Mouse (Mus musculus) neural tube, embryonic 14.5 days (tissue): Measurements from ENCODE around the gene Sppl3. TPM values are rescaled to one million over a fixed set of nuclear protein-coding genes. Genes with fewer than 3 reads are reported as not detected.

ENCODE experiments used
- ATAC-seq: fragments of 200-750 bp; cut with Nextera tagmentation; 2 replicates; pipeline ENCODE4 v1.8.0; 2017; ENCODE audit warnings: low read depth, mild to moderate bottlenecking, moderate TSS enrichment, moderate library complexity
- H3K27ac ChIP-seq: fragments of 300-500 bp; sonication (generic); 2 replicates; pipeline ENCODE4 v1.5.1; 2014; ENCODE audit warnings: low read depth, mild to moderate bottlenecking, control low read depth, low read length, moderate library complexity, mixed read lengths
- H3K27me3 ChIP-seq: fragments of 300-500 bp; sonication (generic); 2 replicates; pipeline ENCODE4 v1.6.1; 2014; ENCODE audit warnings: low read length; ENCODE audit not compliant: control insufficient read depth, insufficient read depth
- H3K36me3 ChIP-seq: fragments of 300-500 bp; sonication (generic); 2 replicates; pipeline ENCODE4 v1.6.1; 2014; ENCODE audit warnings: low read length, mixed read lengths; ENCODE audit not compliant: control insufficient read depth, insufficient read depth
- H3K4me1 ChIP-seq: fragments of 300-500 bp; sonication (generic); 2 replicates; pipeline ENCODE4 v1.6.1; 2014; ENCODE audit warnings: low read length; ENCODE audit not compliant: control insufficient read depth, insufficient read depth
- H3K4me2 ChIP-seq: fragments of 300-500 bp; sonication (generic); 2 replicates; pipeline ENCODE4 v1.6.1; 2014; ENCODE audit warnings: mild to moderate bottlenecking, low read depth, low read length, control low read depth
- H3K4me3 ChIP-seq: fragments of 300-500 bp; sonication (generic); 2 replicates; pipeline ENCODE4 v1.5.1; 2014; ENCODE audit warnings: low read depth, low read length, control low read depth, mixed read lengths
- H3K9ac ChIP-seq: fragments of 300-500 bp; sonication (generic); replicated peaks from 2 replicates; pipeline ENCODE4 v1.6.1; 2014; ENCODE audit warnings: low read depth, mild to moderate bottlenecking, control low read depth, low read length, mixed read lengths
- H3K9me3 ChIP-seq: fragments of 300-500 bp; sonication (generic); 2 replicates; pipeline ENCODE4 v1.6.1; 2016; ENCODE audit warnings: low read length; ENCODE audit not compliant: control insufficient read depth
- WGBS: fragments of 180-500 bp; shearing (Covaris S2); extraction: QIAGEN DNeasy Blood & Tissue Kit; methylation state at CpG from one replicate; pipeline ENCODE4 v1.1.7; 2014; 5-methylcytosine and 5-hydroxymethylcytosine counted together
- polyA plus RNA-seq: library from polyadenylated mRNA; unstranded; fragments of >200 nt; fragmentation: Nextera tagmentation; extraction: Ambion mirVana; gene quantifications from 2 replicates; pipeline ENCODE4 v1.2.1, GENCODE M21; 2014

Gene Sppl3
- polyA plus RNA-seq, 1 experiment from 2014 or later: 32.7 TPM

DNA sequence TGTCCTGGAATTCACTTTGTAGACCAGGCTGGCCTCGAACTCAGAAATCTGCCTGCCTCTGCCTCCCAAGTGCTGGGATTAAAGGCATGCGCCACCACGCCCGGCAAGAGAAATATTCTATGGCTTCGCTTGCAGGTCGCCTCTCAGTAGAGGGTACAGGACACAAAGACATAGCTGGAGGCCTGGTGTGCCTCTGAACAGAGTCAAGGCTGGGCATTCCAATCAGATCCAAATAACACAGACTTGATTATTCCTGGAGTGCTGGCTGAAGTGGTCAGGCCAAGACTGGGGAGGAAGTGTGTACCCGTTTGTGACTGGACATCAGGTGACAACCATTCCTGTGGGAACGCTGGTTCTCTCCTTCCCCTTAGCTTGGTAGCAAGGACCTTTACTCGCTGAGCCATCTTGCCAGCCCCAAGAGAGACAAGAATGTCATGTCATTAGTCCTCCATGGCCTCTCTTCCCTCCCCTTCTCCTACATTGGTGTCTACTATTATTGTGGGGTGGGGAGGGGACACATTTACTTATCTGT lies 131.3 kb downstream of the Sppl3 start:
- no peak for ATAC-seq
- 93% methylated on average over 9 of the region's 9 CpGs for WGBS
- no peaks in the 10 kb centered on the region for H3K9me3 ChIP-seq
- no peak overlapping the region for H3K4me3 ChIP-seq
- H3K9ac ChIP-seq: no peak overlapping the region
- peaks cover 17% of the 10 kb centered on the region; the same call in 1 of the 2 replicates for H3K36me3 ChIP-seq
- H3K4me2 ChIP-seq: no peak overlapping the region
- H3K27ac ChIP-seq: no peak overlapping the region
- no peaks in the 10 kb centered on the region for H3K4me1 ChIP-seq
- no peaks in the 10 kb centered on the region for H3K27me3 ChIP-seq

DNA sequence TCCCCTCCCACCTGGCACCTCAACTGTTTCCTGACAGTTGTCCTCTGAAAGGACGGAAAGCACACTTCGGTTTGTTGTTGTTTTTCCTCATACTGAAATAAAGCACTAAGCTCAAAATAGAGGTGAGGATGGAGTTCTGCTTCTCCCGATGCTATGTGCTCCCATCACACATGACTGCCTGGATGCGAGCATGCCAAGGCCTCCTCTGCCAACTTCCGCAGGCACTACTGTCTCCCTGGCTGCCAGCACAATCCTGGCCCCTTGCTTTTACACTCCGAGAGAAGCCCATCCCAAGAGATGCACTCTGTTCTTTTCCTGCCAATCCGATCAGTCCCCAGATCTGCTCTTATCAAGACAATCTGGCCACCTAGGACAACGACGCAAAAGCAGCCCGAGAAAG lies 132.6 kb downstream of the Sppl3 start:
- Histone ChIP-seq H3K9ac (no peak overlapping the region), H3K27me3 (no peaks in the 10 kb centered on the region), H3K4me2 (no peak overlapping the region), H3K4me1 (no peaks in the 10 kb centered on the region), H3K9me3 (no peaks in the 10 kb centered on the region), H3K27ac (no peak overlapping the region), H3K4me3 (no peak overlapping the region), H3K36me3 (peaks cover 20% of the 10 kb centered on the region)
- 81% methylated on average over 10 of the region's 10 CpGs for whole genome bisulfite sequencing
- ATAC-seq: no peak

DNA sequence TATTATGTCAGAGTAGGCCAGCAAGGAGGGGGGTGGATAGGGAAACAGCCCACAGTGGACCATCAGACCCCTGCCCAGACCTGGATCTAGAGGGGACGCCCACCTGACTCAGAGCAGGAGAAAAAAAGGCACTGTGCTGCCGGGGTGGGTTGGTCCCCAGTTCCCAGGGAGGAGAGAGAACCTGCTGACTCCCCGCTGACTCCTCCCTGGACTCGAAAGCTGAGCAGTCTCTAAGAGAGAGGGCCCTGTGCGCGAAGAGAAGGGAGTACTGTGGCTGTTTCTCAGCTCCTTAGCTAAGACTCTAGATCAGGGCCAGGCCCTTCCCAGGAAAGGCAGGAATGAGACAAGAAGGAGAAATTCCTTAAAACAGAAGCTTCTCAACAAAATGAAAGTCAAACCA lies 133.5 kb downstream of the Sppl3 start:
- no peak overlapping the region for H3K9ac ChIP-seq
- H3K27me3 ChIP-seq: no peaks in the 10 kb centered on the region
- no peak overlapping the region for H3K27ac ChIP-seq
- ATAC-seq: no peak
- 72% methylated on average over 6 of the region's 6 CpGs for WGBS
- H3K36me3 ChIP-seq: peaks cover 27% of the 10 kb centered on the region
- H3K9me3 ChIP-seq: no peaks in the 10 kb centered on the region
- H3K4me1 ChIP-seq: no peaks in the 10 kb centered on the region
- no peak overlapping the region for H3K4me2 ChIP-seq
- H3K4me3 ChIP-seq: no peak overlapping the region

DNA sequence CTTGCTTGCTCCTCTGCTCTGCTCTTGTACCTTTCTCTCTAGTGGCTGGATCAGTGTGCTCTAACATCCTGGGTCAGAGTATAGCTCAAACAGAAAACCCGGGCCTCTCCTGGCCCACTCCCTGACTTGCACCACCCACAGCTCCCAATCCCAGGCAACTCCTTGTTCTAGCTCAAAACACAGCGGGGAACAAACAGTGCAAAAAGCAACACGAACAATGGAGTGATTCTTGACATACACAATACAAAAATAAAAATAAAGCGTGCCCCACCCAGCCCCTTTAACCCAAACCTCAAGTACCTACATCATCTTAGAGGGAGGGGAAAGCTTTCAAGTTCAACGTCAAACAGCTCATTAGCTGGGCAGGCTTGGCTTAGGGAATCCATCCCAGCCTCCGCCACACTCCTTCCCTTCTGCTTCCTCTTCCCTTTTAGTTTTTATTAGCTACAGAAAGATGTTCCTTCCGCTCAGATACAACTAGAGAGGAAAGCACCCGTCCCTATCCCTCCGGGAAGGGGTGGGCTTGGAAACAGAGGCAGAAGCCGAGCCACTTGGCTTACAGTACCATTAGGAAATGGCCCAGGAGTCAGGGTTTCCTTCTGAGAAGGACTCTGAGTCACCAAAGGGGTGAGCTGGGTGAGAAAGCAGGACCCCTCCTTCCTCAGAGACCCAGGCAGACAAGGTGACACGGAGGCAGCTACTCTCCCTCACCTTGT lies 134.5 kb downstream of the Sppl3 start:
- 74% methylated on average over 11 of the region's 11 CpGs for WGBS
- no peak for ATAC-seq
- Histone ChIP-seq H3K4me2 (no peak overlapping the region), H3K4me1 (no peaks in the 10 kb centered on the region), H3K9me3 (no peaks in the 10 kb centered on the region), H3K36me3 (peaks cover 36% of the 10 kb centered on the region), H3K27ac (no peak overlapping the region), H3K9ac (no peak overlapping the region), H3K4me3 (no peak overlapping the region), H3K27me3 (no peaks in the 10 kb centered on the region)

GRCm38 (mm10) chr5:115145976-115146746 lies 135.2 kb downstream of the Sppl3 start:
- H3K27ac ChIP-seq: no peak overlapping the region

GRCm38 (mm10) chr5:115146747-115147130 lies 135.8 kb downstream of the Sppl3 start:
- no peak overlapping the region for H3K9ac ChIP-seq
- H3K9me3 ChIP-seq: no peaks in the 10 kb centered on the region
- H3K27ac ChIP-seq: no peak overlapping the region
- peaks cover 43% of the 10 kb centered on the region for H3K36me3 ChIP-seq
- H3K4me1 ChIP-seq: no peaks in the 10 kb centered on the region
- H3K4me3 ChIP-seq: no peak overlapping the region
- H3K27me3 ChIP-seq: no peaks in the 10 kb centered on the region
- no peak overlapping the region for H3K4me2 ChIP-seq
- ATAC-seq: no peak

More at GRCm38 (mm10) chr5:115145976-115146746, 135.2 kb downstream of the Sppl3 start:
- 92% methylated on average over 6 of the region's 6 CpGs for WGBS
- Histone ChIP-seq H3K9me3 (no peaks in the 10 kb centered on the region), H3K36me3 (peaks cover 43% of the 10 kb centered on the region), H3K4me1 (no peaks in the 10 kb centered on the region), H3K9ac (no peak overlapping the region), H3K4me2 (no peak overlapping the region), H3K27me3 (no peaks in the 10 kb centered on the region), H3K4me3 (no peak overlapping the region)
- ATAC-seq: no peak

- no peak overlapping the region for H3K4me2 ChIP-seq
- 91% methylated on average over 3 of the region's 3 CpGs for WGBS
- H3K9ac ChIP-seq: no peak overlapping the region
- H3K4me1 ChIP-seq: no peaks in the 10 kb centered on the region
- no peak for ATAC-seq
- no peak overlapping the region for H3K27ac ChIP-seq
- H3K27me3 ChIP-seq: no peaks in the 10 kb centered on the region
- no peaks in the 10 kb centered on the region for H3K9me3 ChIP-seq
- peaks cover 43% of the 10 kb centered on the region for H3K36me3 ChIP-seq
- H3K4me3 ChIP-seq: no peak overlapping the region
Measured at GRCm38 (mm10) chr5:115147388-115147787, 136.5 kb downstream of the Sppl3 start.

DNA sequence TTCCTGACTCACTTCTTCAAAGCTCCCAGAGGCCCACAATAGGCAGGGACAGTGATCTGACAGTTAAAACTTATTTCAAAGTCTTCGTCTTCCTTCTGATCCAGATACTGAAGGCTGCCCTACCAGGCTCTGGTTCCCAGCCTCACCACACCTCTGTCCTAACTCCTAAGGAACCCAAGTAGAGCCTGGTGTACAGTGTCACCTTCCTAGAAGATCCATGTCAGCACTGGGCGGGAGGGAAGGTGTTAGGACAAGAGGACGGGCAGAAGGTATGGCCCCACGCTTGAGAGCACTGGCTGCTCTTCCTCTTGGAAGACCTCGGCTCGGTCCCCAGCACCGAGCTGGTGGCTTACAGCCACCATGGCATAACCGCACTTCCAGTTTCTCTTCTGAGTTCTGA lies 137.4 kb downstream of the Sppl3 start:
- H3K27me3 ChIP-seq: no peaks in the 10 kb centered on the region
- H3K27ac ChIP-seq: no peak overlapping the region
- peaks cover 43% of the 10 kb centered on the region for H3K36me3 ChIP-seq
- ATAC-seq: no peak
- 97% methylated on average over 8 of the region's 8 CpGs for WGBS
- H3K4me1 ChIP-seq: no peaks in the 10 kb centered on the region
- no peaks in the 10 kb centered on the region for H3K9me3 ChIP-seq
- H3K9ac ChIP-seq: no peak overlapping the region
- H3K4me2 ChIP-seq: no peak overlapping the region
- no peak overlapping the region for H3K4me3 ChIP-seq
